Mouse (Mus musculus): ENCODE measurements around the gene Rxrg. TPM values are rescaled to one million over a fixed set of nuclear protein-coding genes. Genes with fewer than 3 reads are reported as not detected.

Rxrg gene
- 5.1 and 6.7 TPM in 2 replicates for polyA plus RNA-seq (2016; fragmentation: Nextera tagmentation; extraction: Ambion mirVana)

GRCm38 (mm10) chr1:167598255-167599081, at the start of gene Rxrg:
Gene Rxrg (plus strand): TSS chr1:167598384.
- peaks cover 53% of the 10 kb centered on the region for H3K27me3 ChIP-seq (ENCODE audit: insufficient read depth, poor library complexity, severe bottlenecking)

GRCm38 (mm10) chr1:167549324-167549723, 48.9 kb upstream of the Rxrg start:
- 72% methylated on average over 6 of the region's 6 CpGs for WGBS
- Histone ChIP-seq H3K27me3 (ENCODE audit: insufficient read depth, poor library complexity, severe bottlenecking) (no peaks in the 10 kb centered on the region), H3K36me3 (no peaks in the 10 kb centered on the region), H3K9me3 (no peaks in the 10 kb centered on the region), H3K4me3 (no peak overlapping the region), H3K4me1 (replicated peaks) (peaks cover 11% of the 10 kb centered on the region; the same call in 1 of the 2 replicates), H3K27ac (no peak overlapping the region)
- no peak for DNase-seq (ENCODE audit: low spot score)

More at GRCm38 (mm10) chr1:167598255-167599081, at the start of gene Rxrg:
- Histone ChIP-seq H3K4me3 (peak within 1 kb of the TSS; percentile 55), H3K9me3 (no peaks in the 10 kb centered on the region), H3K4me1 (replicated peaks) (peaks cover 31% of the 10 kb centered on the region), H3K27ac (peak within 1 kb of the TSS; percentile 76), H3K36me3 (no peaks in the 10 kb centered on the region)
- under 1% methylated on average over 40 of the region's 40 CpGs for WGBS
- DNase-seq (ENCODE audit: low spot score): peak; percentile 84

- peaks cover 11% of the 10 kb centered on the region; the same call in 1 of the 2 replicates for H3K4me1 ChIP-seq (replicated peaks)
- no peak for DNase-seq (ENCODE audit: low spot score)
- H3K4me3 ChIP-seq: no peak overlapping the region
- H3K27ac ChIP-seq: no peak overlapping the region
- WGBS: 40% methylated on average over 5 of the region's 5 CpGs
- no peaks in the 10 kb centered on the region for H3K9me3 ChIP-seq
- no peaks in the 10 kb centered on the region for H3K27me3 ChIP-seq (ENCODE audit: insufficient read depth, poor library complexity, severe bottlenecking)
- no peaks in the 10 kb centered on the region for H3K36me3 ChIP-seq
Measured at GRCm38 (mm10) chr1:167551601-167552000, 46.6 kb upstream of the Rxrg start.

GRCm38 (mm10) chr1:167553959-167554526, 44.1 kb upstream of the Rxrg start:
- Histone ChIP-seq H3K36me3 (no peaks in the 10 kb centered on the region), H3K27ac (no peak overlapping the region), H3K9me3 (no peaks in the 10 kb centered on the region), H3K4me3 (no peak overlapping the region), H3K4me1 (replicated peaks) (peaks cover 11% of the 10 kb centered on the region; the same call in 1 of the 2 replicates), H3K27me3 (ENCODE audit: insufficient read depth, poor library complexity, severe bottlenecking) (no peaks in the 10 kb centered on the region)
- WGBS: 74% methylated on average over 6 of the region's 6 CpGs
- no peak for DNase-seq (ENCODE audit: low spot score)

GRCm38 (mm10) chr1:167566571-167566970, 31.6 kb upstream of the Rxrg start:
- WGBS: 55% methylated on average over 2 of the region's 2 CpGs
- H3K4me1 ChIP-seq (replicated peaks): peaks cover 18% of the 10 kb centered on the region
- DNase-seq (ENCODE audit: low spot score): peak; percentile 12
- no peaks in the 10 kb centered on the region for H3K36me3 ChIP-seq
- H3K27me3 ChIP-seq (ENCODE audit: insufficient read depth, poor library complexity, severe bottlenecking): no peaks in the 10 kb centered on the region
- peak overlapping the region; percentile 69; the same call in 1 of the 2 replicates for H3K27ac ChIP-seq
- no peaks in the 10 kb centered on the region for H3K9me3 ChIP-seq
- H3K4me3 ChIP-seq: no peak overlapping the region

GRCm38 (mm10) chr1:167579131-167579530, 19.1 kb upstream of the Rxrg start:
- Histone ChIP-seq H3K9me3 (no peaks in the 10 kb centered on the region), H3K4me3 (no peak overlapping the region), H3K36me3 (no peaks in the 10 kb centered on the region), H3K27me3 (ENCODE audit: insufficient read depth, poor library complexity, severe bottlenecking) (no peaks in the 10 kb centered on the region), H3K27ac (no peak overlapping the region), H3K4me1 (replicated peaks) (peaks cover 7% of the 10 kb centered on the region)
- 87% methylated on average over 3 of the region's 3 CpGs for WGBS
- DNase-seq (ENCODE audit: low spot score): no peak

- peaks cover 17% of the 10 kb centered on the region for H3K27me3 ChIP-seq (ENCODE audit: insufficient read depth, poor library complexity, severe bottlenecking)
- no peaks in the 10 kb centered on the region for H3K36me3 ChIP-seq
- no peak for DNase-seq (ENCODE audit: low spot score)
- H3K4me3 ChIP-seq: no peak overlapping the region
- no peaks in the 10 kb centered on the region for H3K9me3 ChIP-seq
- peaks cover 15% of the 10 kb centered on the region for H3K4me1 ChIP-seq (replicated peaks)
- WGBS: 61% methylated on average over 6 of the region's 6 CpGs
- H3K27ac ChIP-seq: no peak overlapping the region
Measured at GRCm38 (mm10) chr1:167583195-167583594, 15.0 kb upstream of the Rxrg start.

GRCm38 (mm10) chr1:167583888-167584287, 14.3 kb upstream of the Rxrg start:
- DNase-seq (ENCODE audit: low spot score): peak; percentile 17
- no peaks in the 10 kb centered on the region for H3K36me3 ChIP-seq
- H3K27ac ChIP-seq: no peak overlapping the region
- peaks cover 17% of the 10 kb centered on the region for H3K27me3 ChIP-seq (ENCODE audit: insufficient read depth, poor library complexity, severe bottlenecking)
- no peaks in the 10 kb centered on the region for H3K9me3 ChIP-seq
- peaks cover 15% of the 10 kb centered on the region for H3K4me1 ChIP-seq (replicated peaks)
- 42% methylated on average over 12 of the region's 12 CpGs for WGBS
- no peak overlapping the region for H3K4me3 ChIP-seq

- H3K9me3 ChIP-seq: no peaks in the 10 kb centered on the region
- 90% methylated on average over 16 of the region's 16 CpGs for WGBS
- no peak overlapping the region for H3K27ac ChIP-seq
- DNase-seq (ENCODE audit: low spot score): no peak
- peaks cover 17% of the 10 kb centered on the region for H3K27me3 ChIP-seq (ENCODE audit: insufficient read depth, poor library complexity, severe bottlenecking)
- peaks cover 9% of the 10 kb centered on the region for H3K4me1 ChIP-seq (replicated peaks)
- no peaks in the 10 kb centered on the region for H3K36me3 ChIP-seq
- no peak overlapping the region for H3K4me3 ChIP-seq
Measured at GRCm38 (mm10) chr1:167588747-167589558, 9.2 kb upstream of the Rxrg start.

- Histone ChIP-seq H3K9me3 (no peaks in the 10 kb centered on the region), H3K4me1 (replicated peaks) (0 out of 2 replicates have a peak, but pooled peaks cover 3% of the 10 kb centered on the region), H3K27ac (no peak overlapping the region), H3K36me3 (no peaks in the 10 kb centered on the region), H3K27me3 (ENCODE audit: insufficient read depth, poor library complexity, severe bottlenecking) (peaks cover 12% of the 10 kb centered on the region), H3K4me3 (no peak overlapping the region)
- 89% methylated on average over 8 of the region's 8 CpGs for WGBS
- no peak for DNase-seq (ENCODE audit: low spot score)
Measured at GRCm38 (mm10) chr1:167592175-167592574, 6.0 kb upstream of the Rxrg start.

- peaks cover 35% of the 10 kb centered on the region for H3K4me1 ChIP-seq (replicated peaks)
- no peak for DNase-seq (ENCODE audit: low spot score)
- H3K27ac ChIP-seq: peak overlapping the region; percentile 76; the same call in 1 of the 2 replicates
- WGBS: 10% methylated on average over 7 of the region's 7 CpGs
- H3K27me3 ChIP-seq (ENCODE audit: insufficient read depth, poor library complexity, severe bottlenecking): peaks cover 53% of the 10 kb centered on the region
- H3K9me3 ChIP-seq: no peaks in the 10 kb centered on the region
- peak overlapping the region; percentile 55 for H3K4me3 ChIP-seq
- no peaks in the 10 kb centered on the region for H3K36me3 ChIP-seq
Measured at GRCm38 (mm10) chr1:167599211-167599735, 1.1 kb downstream of the Rxrg start.

- 23% methylated on average over 9 of the region's 9 CpGs for WGBS
- no peaks in the 10 kb centered on the region for H3K9me3 ChIP-seq
- no peak for DNase-seq (ENCODE audit: low spot score)
- peaks cover 5% of the 10 kb centered on the region; the same call in 1 of the 2 replicates for H3K27me3 ChIP-seq (ENCODE audit: insufficient read depth, poor library complexity, severe bottlenecking)
- H3K36me3 ChIP-seq: no peaks in the 10 kb centered on the region
- peaks cover 21% of the 10 kb centered on the region for H3K4me1 ChIP-seq (replicated peaks)
- H3K4me3 ChIP-seq: no peak overlapping the region
- H3K27ac ChIP-seq: no peak overlapping the region
Measured at GRCm38 (mm10) chr1:167608201-167608741, 10.1 kb downstream of the Rxrg start.

Measured in hindbrain, embryonic 10.5 days (tissue).